In the genomic region with DNA sequence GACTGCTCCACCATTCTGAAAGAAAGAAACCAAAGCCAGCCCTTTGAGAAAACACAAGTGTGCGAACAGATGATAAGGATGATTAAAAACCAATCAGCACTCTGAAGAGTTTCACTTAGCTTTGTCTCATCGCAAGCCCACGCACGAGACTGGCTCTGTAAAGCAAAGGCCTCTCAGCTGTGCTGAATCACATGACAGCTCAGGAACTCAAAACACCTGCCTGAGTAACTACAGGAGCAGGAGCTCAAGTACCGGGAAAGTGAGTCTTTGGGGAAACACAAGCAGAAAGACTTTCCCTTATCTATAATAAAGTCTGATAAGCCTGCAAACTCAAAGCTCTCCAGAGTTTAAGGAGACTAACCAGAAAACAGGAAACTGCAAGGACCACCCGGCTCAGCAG, we compare ENCODE assay signal across 18 mouse cellular contexts. TPM values are rescaled to one million over a fixed set of nuclear protein-coding genes. Genes with fewer than 3 reads are reported as not detected.
DNase-seq lines count a peak whose midpoint lies in the region; ATAC-seq and TF ChIP-seq lines count a peak whose summit lies in the region.
"Had no signal": no experiment of that assay in that cellular context is flagged by ENCODE, and none has a peak within 500 bp of the region (broad histone marks: within the 10 kb centered on the region; RNA-seq: fewer than 3 reads in every experiment).

No protein-coding gene starts in this region.

- peak overlapping the region; percentile 60 for H3K27ac ChIP-seq in lung, embryonic 16.5 days (ENCODE audit: low read length)
- H3K27ac ChIP-seq in stomach, embryonic 16.5 days (ENCODE audit: low read length), result no peak overlapping the region
- no peak overlapping the region for H3K27ac ChIP-seq in cerebellum, adult 2 months (ENCODE audit: insufficient read depth, low read length)
- H3K27ac ChIP-seq: forebrain, embryonic 13.5 days; limb, embryonic 10.5 days; liver, embryonic 14.5 days; midbrain, embryonic 10.5 days had no signal

- peak; percentile 91 for ATAC-seq in lung, embryonic 16.5 days (ENCODE audit: low read depth)
- ATAC-seq in stomach, embryonic 16.5 days (ENCODE audit: insufficient read depth, low FRiP score), result 0 out of 2 replicates have a peak, but pooled peaks have one; percentile 37
- ATAC-seq: forebrain, embryonic 13.5 days had no signal

- no peaks in the 10 kb centered on the region for H3K4me1 ChIP-seq in lung, embryonic 16.5 days (replicated peaks; ENCODE audit: control insufficient read depth, insufficient read depth, low read length)
- H3K4me1 ChIP-seq in stomach, embryonic 16.5 days (ENCODE audit: control insufficient read depth, insufficient read depth, low read length), result no peaks in the 10 kb centered on the region
- no peaks in the 10 kb centered on the region for H3K4me1 ChIP-seq in cerebellum, adult 2 months (ENCODE audit: control insufficient read depth, insufficient read depth, low read length)
- H3K4me1 ChIP-seq: forebrain, embryonic 13.5 days; limb, embryonic 10.5 days; midbrain, embryonic 10.5 days had no signal

- TF ChIP-seq CTCF in cerebellum, adult 2 months (IDR thresholded peaks at IDR 0.05; ENCODE audit: borderline replicate concordance, insufficient read depth, low read depth, low read length), result no peak

- H3K36me3 ChIP-seq in lung, embryonic 16.5 days (ENCODE audit: control insufficient read depth, insufficient read depth, low read length), result peaks cover 10% of the 10 kb centered on the region
- H3K36me3 ChIP-seq in stomach, embryonic 16.5 days (ENCODE audit: control insufficient read depth, insufficient read depth, low read length), result peaks cover 8% of the 10 kb centered on the region

- TF ChIP-seq POLR2A in cerebellum, adult 2 months (IDR thresholded peaks at IDR 0.05; ENCODE audit: borderline replicate concordance, insufficient read depth, low read length), result no peak

- no peak overlapping the region for H3K4me2 ChIP-seq in lung, embryonic 16.5 days (ENCODE audit: low read depth, low read length)
- H3K4me2 ChIP-seq in stomach, embryonic 16.5 days (ENCODE audit: low read depth, low read length), result no peak overlapping the region
- H3K4me2 ChIP-seq: forebrain, embryonic 13.5 days had no signal

- H3K9ac ChIP-seq in lung, embryonic 16.5 days (ENCODE audit: low read length), result no peak overlapping the region
- H3K9ac ChIP-seq in stomach, embryonic 16.5 days (ENCODE audit: low read length), result no peak overlapping the region
- H3K9ac ChIP-seq: forebrain, embryonic 13.5 days; liver, embryonic 14.5 days had no signal

- H3K9me3 ChIP-seq in lung, embryonic 16.5 days (ENCODE audit: control insufficient read depth, low read length), result peaks cover 3% of the 10 kb centered on the region; the same call in 1 of the 2 replicates
- 0 out of 2 replicates have a peak, but pooled peaks cover 2% of the 10 kb centered on the region for H3K9me3 ChIP-seq in stomach, embryonic 16.5 days (replicated peaks; ENCODE audit: control insufficient read depth, low read length)
- H3K9me3 ChIP-seq: forebrain, embryonic 13.5 days; limb, embryonic 10.5 days had no signal

- WGBS in lung, embryonic 16.5 days, result 35% methylated on average over 6 of the region's 6 CpGs
- 41% methylated on average over 6 of the region's 6 CpGs for WGBS in stomach, embryonic 16.5 days
- WGBS in cerebellum, adult 2 months, result 96% methylated on average over 6 of the region's 6 CpGs

- no peak overlapping the region for H3K4me3 ChIP-seq in lung, embryonic 16.5 days (ENCODE audit: low read length)
- no peak overlapping the region for H3K4me3 ChIP-seq in stomach, embryonic 16.5 days (replicated peaks; ENCODE audit: low read length)
- H3K4me3 ChIP-seq in cerebellum, adult 2 months (replicated peaks; ENCODE audit: insufficient read depth, low read depth, low read length), result no peak overlapping the region
- H3K4me3 ChIP-seq: forebrain, embryonic 13.5 days; limb, embryonic 10.5 days; midbrain, embryonic 10.5 days; myocyte had no signal

- DNase-seq in CD4-positive helper T cell, adult 2 months (ENCODE audit: low read depth, low spot score), result peak; percentile 77
- DNase-seq in CD8-positive naive resting alpha-beta T cell, adult 2 months (ENCODE audit: low read depth in 2 of 2, low spot score in 2 of 2), result peak; percentile 40 to 60
- DNase-seq in right cerebral cortex, adult 2 months (ENCODE audit: low spot score in 2 of 2), result no peak
- no peak for DNase-seq in layer of hippocampus, adult 11-12 months (ENCODE audit: low spot score)
- DNase-seq in cerebellum, adult 2 months, result no peak
- DNase-seq in spleen, adult 18-20 months, result no peak
- DNase-seq: adrenal gland, adult 8-10 months; heart, adult 11 months; heart, postnatal 14 days; kidney, postnatal 14 days; layer of hippocampus, postnatal 36 days had no signal

- H3K27me3 ChIP-seq in lung, embryonic 16.5 days (ENCODE audit: control insufficient read depth, insufficient read depth, low read depth, low read length), result no peaks in the 10 kb centered on the region
- H3K27me3 ChIP-seq in stomach, embryonic 16.5 days (ENCODE audit: control insufficient read depth, insufficient read depth, low read length), result no peaks in the 10 kb centered on the region
- H3K27me3 ChIP-seq in cerebellum, adult 2 months (ENCODE audit: control insufficient read depth, insufficient read depth, low read length), result no peaks in the 10 kb centered on the region
- H3K27me3 ChIP-seq: forebrain, embryonic 13.5 days had no signal

RNA-seq across cellular contexts. Expression of a gene that starts 37.0 kb away (rescaled TPM):
- polyA plus RNA-seq in lung, embryonic 16.5 days (2015; fragmentation: Nextera tagmentation; extraction: Ambion mirVana), result 20.7 and 21.0 TPM in 2 replicates
- 12.7 and 13.7 TPM in 2 replicates for polyA plus RNA-seq in stomach, embryonic 16.5 days (2015; fragmentation: Nextera tagmentation; extraction: Ambion mirVana)
- 21.1 and 24.3 TPM in 2 replicates for polyA plus RNA-seq in cerebellum, adult 2 months (2012; rRNA removed)

RNA-seq across cellular contexts. Expression of a gene that starts 37.1 kb away (rescaled TPM):
- 196 and 214 TPM in 2 replicates for polyA plus RNA-seq in lung, embryonic 16.5 days (2015; fragmentation: Nextera tagmentation; extraction: Ambion mirVana)
- 122 and 143 TPM in 2 replicates for polyA plus RNA-seq in stomach, embryonic 16.5 days (2015; fragmentation: Nextera tagmentation; extraction: Ambion mirVana)
- 4.5 and 4.8 TPM in 2 replicates for polyA plus RNA-seq in cerebellum, adult 2 months (2012; rRNA removed)

Comparison
In these comparisons a context has a peak if more than half of its experiments do, and no peak if none do; other contexts are left out.
1. DNase-seq: peak in CD4-positive helper T cell, adult 2 months (single experiment) and CD8-positive naive resting alpha-beta T cell, adult 2 months (2 of 2); none in right cerebral cortex, adult 2 months (0 of 2), layer of hippocampus, adult 11-12 months (single experiment), cerebellum, adult 2 months (0 of 2) and spleen, adult 18-20 months (0 of 2).
2. RNA of a gene that starts 37.1 kb away (polyA plus RNA-seq): 196 to 214 TPM in lung, embryonic 16.5 days and 122 to 143 TPM in stomach, embryonic 16.5 days; 4.5 to 4.8 TPM in cerebellum, adult 2 months; every median in the first group is over 10 times any median in the second.